Mouse (Mus musculus) cerebellum, postnatal 14 days (tissue): ENCODE results near the gene Gm7544.
"Not testable (repeated sequence)": the region's sequence is repeated elsewhere in the genome, so short reads cannot be mapped to it uniquely, and the experiment has no call there.

Experiments
- DNase-seq, 2 experiments: peaks; one replicate each; pipeline ENCODE4 v3.0.0; 2021; ENCODE audit warnings: mixed read lengths in 2 of 2

Gene Gm7544

DNA sequence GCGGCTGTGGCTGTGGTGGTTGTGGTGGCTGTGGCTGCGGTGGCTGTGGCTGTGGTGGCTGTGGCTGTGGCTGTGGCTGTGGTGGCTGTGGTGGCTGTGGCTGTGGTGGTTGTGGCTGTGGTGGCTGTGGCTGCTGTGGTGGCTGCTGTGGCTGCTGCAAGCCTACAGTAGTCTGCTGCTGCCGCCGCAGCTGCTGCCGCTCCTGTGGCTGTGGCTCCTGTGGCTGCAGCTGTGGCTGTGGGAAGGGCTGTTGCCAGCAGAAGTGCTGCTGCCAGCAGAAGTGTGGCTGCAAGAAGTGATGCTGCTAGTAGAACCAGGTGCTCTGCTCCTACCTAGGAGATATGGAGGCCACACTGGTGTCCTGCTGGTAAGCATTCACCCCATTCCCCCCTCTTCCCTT, 42.4 kb downstream of the Gm7544 start:
- not testable (repeated sequence) for DNase-seq

GRCm38 (mm10) chr1:82913025-82913424, 42.8 kb downstream of the Gm7544 start, which contains the start of gene A030005L19Rik:
Gene A030005L19Rik, plus strand, starts transcription at chr1:82913325.
- no peak for DNase-seq

DNA sequence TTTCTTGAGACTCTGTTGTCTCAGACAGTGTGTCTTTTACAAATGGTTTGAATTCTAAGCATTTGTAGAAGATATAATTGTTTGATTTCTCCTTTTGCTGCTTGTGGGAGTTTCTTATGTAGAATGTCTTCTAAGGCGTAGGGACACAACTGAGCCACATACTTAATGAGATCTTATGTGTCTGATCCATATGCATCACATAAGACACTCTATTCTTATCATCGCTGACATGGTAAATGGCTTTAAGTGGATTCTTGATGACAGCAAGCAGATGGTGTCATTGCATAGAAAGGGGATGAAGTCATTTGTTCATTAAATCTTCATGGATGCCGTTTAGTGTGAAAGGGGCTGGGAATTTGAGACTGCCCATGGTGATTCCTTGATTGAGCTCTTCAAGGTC, 49.9 kb downstream of the Gm7544 start:
- no peak for DNase-seq
